Mouse (Mus musculus) MEL (cell line): ENCODE results near the gene Optn. TPM values are rescaled to one million over a fixed set of nuclear protein-coding genes. Genes with fewer than 3 reads are reported as not detected.

Experiments used
- DNase-seq: peaks from one replicate; pipeline ENCODE4 v3.0.0; 2011; ENCODE audit warnings: low read depth, low spot score
- H3K27ac ChIP-seq: 2 replicates; pipeline ENCODE4 v1.5.1; 2012; ENCODE audit warnings: low read depth, mild to moderate bottlenecking, control low read depth, low read length, moderate library complexity; ENCODE audit not compliant: control insufficient read depth
- H3K27me3 ChIP-seq, 2 experiments: fragments of 150-350 bp in 1 of 2; sonication (generic) in 1 of 2; 2 replicates each; pipeline ENCODE4 v1.6.1; 2012; ENCODE audit warnings: low read length in 2 of 2, mild to moderate bottlenecking in 2 of 2, improper control_type of control experiment in 1 of 2, moderate library complexity in 1 of 2; ENCODE audit not compliant: insufficient read depth in 2 of 2, control insufficient read depth in 1 of 2
- H3K36me3 ChIP-seq, 2 experiments: 2 replicates each; pipeline ENCODE4 v1.6.1; 2012 to 2014; ENCODE audit warnings: low read length in 2 of 2, improper control_type of control experiment in 1 of 2, inconsistent platforms in 1 of 2, mild to moderate bottlenecking in 1 of 2; ENCODE audit not compliant: insufficient read depth in 2 of 2, control insufficient read depth in 1 of 2
- H3K4me1 ChIP-seq, 2 experiments: fragments of 150-350 bp in 1 of 2; sonication (generic) in 1 of 2; 2 replicates each; pipeline ENCODE4 v1.6.1; 2012; ENCODE audit warnings: low read length in 2 of 2, improper control_type of control experiment in 1 of 2, mild to moderate bottlenecking in 1 of 2; ENCODE audit not compliant: insufficient read depth in 2 of 2, control insufficient read depth in 1 of 2
- H3K4me3 ChIP-seq, 2 experiments: fragments of 150-350 bp in 1 of 2; sonication (generic) in 1 of 2; 2 replicates each; pipeline ENCODE4 v1.5.1; 2012; ENCODE audit warnings: low read depth in 2 of 2, low read length in 2 of 2, mild to moderate bottlenecking in 2 of 2, moderate library complexity in 2 of 2, control low read depth in 1 of 2, improper control_type of control experiment in 1 of 2; ENCODE audit not compliant: control insufficient read depth in 1 of 2, insufficient read depth in 1 of 2
- H3K79me2 ChIP-seq: 2 replicates; pipeline ENCODE4 v1.6.1; 2012; ENCODE audit warnings: mild to moderate bottlenecking, low read length, moderate library complexity; ENCODE audit not compliant: control insufficient read depth, poor library complexity, insufficient read depth
- H3K9ac ChIP-seq: 2 replicates; pipeline ENCODE4 v1.6.1; 2012; ENCODE audit warnings: low read depth, mild to moderate bottlenecking, control low read depth, low read length, moderate library complexity; ENCODE audit not compliant: control insufficient read depth, poor library complexity, severe bottlenecking
- H3K9me3 ChIP-seq: fragments of 150-350 bp; sonication (generic); replicated peaks from 2 replicates; pipeline ENCODE4 v1.6.1; 2012; ENCODE audit warnings: mild to moderate bottlenecking, low read length, improper control_type of control experiment, moderate library complexity; ENCODE audit not compliant: insufficient read depth
- BHLHE40 ChIP-seq: IDR thresholded peaks from 2 replicates; pipeline ENCODE4 v1.6.1; 2012; ENCODE audit warnings: low read depth, mild to moderate bottlenecking, inconsistent platforms, low read length, improper control_type of control experiment, borderline replicate concordance
- CTCF ChIP-seq, 3 experiments: IDR thresholded peaks in 2 of 3; conservative IDR thresholded peaks in 1 of 3; 2 replicates each; pipeline ENCODE4 v1.5.1; 2011 to 2012; ENCODE audit warnings: low read length in 3 of 3, low read depth in 2 of 3, mild to moderate bottlenecking in 2 of 3, improper control_type of control experiment in 1 of 3, inconsistent platforms in 1 of 3, mixed read lengths in 1 of 3, moderate library complexity in 1 of 3; ENCODE audit not compliant: control insufficient read depth in 1 of 3, insufficient read depth in 1 of 3, poor library complexity in 1 of 3, severe bottlenecking in 1 of 3
- EP300 ChIP-seq, 2 experiments: IDR thresholded peaks; 2 replicates each; pipeline ENCODE4 v1.6.1; 2011; ENCODE audit warnings: improper control_type of control experiment in 2 of 2, low read length in 2 of 2, low read depth in 1 of 2, mild to moderate bottlenecking in 1 of 2
- GABPA ChIP-seq: IDR thresholded peaks from 2 replicates; pipeline ENCODE4 v1.6.1; 2012; ENCODE audit warnings: low read depth, mild to moderate bottlenecking, inconsistent platforms, low read length, improper control_type of control experiment, moderate library complexity
- GATA1 ChIP-seq: IDR thresholded peaks from 2 replicates; pipeline ENCODE4 v1.6.1; 2011; ENCODE audit warnings: low read depth, low read length, improper control_type of control experiment
- KAT2A ChIP-seq: conservative IDR thresholded peaks from 2 replicates; pipeline ENCODE4 v1.6.1; 2012; ENCODE audit warnings: low read depth, low read length, improper control_type of control experiment, inconsistent platforms
- MEF2A ChIP-seq: IDR thresholded peaks from 2 replicates; pipeline ENCODE4 v1.6.1; 2014; ENCODE audit warnings: low read depth, mild to moderate bottlenecking, inconsistent platforms, low read length, improper control_type of control experiment; ENCODE audit not compliant: poor library complexity, insufficient replicate concordance, severe bottlenecking; ENCODE audit errors: extremely low read depth
- MXI1 ChIP-seq: IDR thresholded peaks from 2 replicates; pipeline ENCODE4 v1.6.1; 2011; ENCODE audit warnings: mild to moderate bottlenecking, low read depth, low read length, improper control_type of control experiment
- MYB ChIP-seq: IDR thresholded peaks from 2 replicates; pipeline ENCODE4 v1.6.1; 2011; ENCODE audit warnings: mild to moderate bottlenecking, low read depth, low read length, improper control_type of control experiment
- NRF1 ChIP-seq: IDR thresholded peaks from 2 replicates; pipeline ENCODE4 v1.6.1; 2014; ENCODE audit warnings: low read depth, mild to moderate bottlenecking, inconsistent platforms, low read length, improper control_type of control experiment, moderate library complexity; ENCODE audit not compliant: poor library complexity, insufficient read depth, severe bottlenecking
- POLR2A ChIP-seq, 2 experiments: IDR thresholded peaks; 2 replicates each; pipeline ENCODE4 v1.6.1; 2011 to 2012; ENCODE audit warnings: low read length in 2 of 2, mild to moderate bottlenecking in 2 of 2, control low read depth in 1 of 2, improper control_type of control experiment in 1 of 2, low read depth in 1 of 2, moderate library complexity in 1 of 2; ENCODE audit not compliant: control insufficient read depth in 1 of 2, insufficient read depth in 1 of 2, poor library complexity in 1 of 2
- POLR2AphosphoS2 ChIP-seq: IDR thresholded peaks from 2 replicates; pipeline ENCODE4 v1.6.1; 2011; ENCODE audit warnings: low read length, improper control_type of control experiment
- POLR2AphosphoS5 ChIP-seq: IDR thresholded peaks from 2 replicates; pipeline ENCODE4 v1.6.1; 2012; ENCODE audit warnings: low read depth, borderline replicate concordance, mild to moderate bottlenecking, inconsistent platforms, low read length, moderate library complexity, mixed read lengths
- RAD21 ChIP-seq: IDR thresholded peaks from 2 replicates; pipeline ENCODE4 v1.6.1; 2011; ENCODE audit warnings: mild to moderate bottlenecking, low read depth, low read length, improper control_type of control experiment
- RCOR1 ChIP-seq: IDR thresholded peaks from 2 replicates; pipeline ENCODE4 v1.6.1; 2012; ENCODE audit warnings: low read depth, mild to moderate bottlenecking, inconsistent platforms, low read length, improper control_type of control experiment
- SIN3A ChIP-seq: IDR thresholded peaks from 2 replicates; pipeline ENCODE4 v1.6.1; 2012; ENCODE audit warnings: low read length, improper control_type of control experiment, inconsistent platforms
- SMC3 ChIP-seq: IDR thresholded peaks from 2 replicates; pipeline ENCODE4 v1.6.1; 2011; ENCODE audit warnings: low read depth, low read length, improper control_type of control experiment
- TAL1 ChIP-seq: IDR thresholded peaks from 2 replicates; pipeline ENCODE4 v1.6.1; 2012; ENCODE audit warnings: mild to moderate bottlenecking, inconsistent platforms, low read length, moderate library complexity, mixed read lengths
- TBP ChIP-seq: IDR thresholded peaks from 2 replicates; pipeline ENCODE4 v1.8.0; 2011; ENCODE audit warnings: low read depth, low read length, improper control_type of control experiment
- TCF12 ChIP-seq: IDR thresholded peaks from 2 replicates; pipeline ENCODE4 v1.6.1; 2014; ENCODE audit warnings: low read depth, mild to moderate bottlenecking, inconsistent platforms, low read length, improper control_type of control experiment, moderate library complexity
- UBTF ChIP-seq: IDR thresholded peaks from 2 replicates; pipeline ENCODE4 v1.6.1; 2012; ENCODE audit warnings: low read depth, mild to moderate bottlenecking, inconsistent platforms, low read length, improper control_type of control experiment, moderate library complexity, borderline replicate concordance; ENCODE audit not compliant: insufficient read depth
- USF1 ChIP-seq: IDR thresholded peaks from 2 replicates; pipeline ENCODE4 v1.6.1; 2014; ENCODE audit warnings: low read depth, mild to moderate bottlenecking, inconsistent platforms, low read length, improper control_type of control experiment, moderate library complexity
- ZC3H11A ChIP-seq: IDR thresholded peaks from 2 replicates; pipeline ENCODE4 v1.6.1; 2012; ENCODE audit warnings: low read depth, mild to moderate bottlenecking, inconsistent platforms, low read length, improper control_type of control experiment
- ZKSCAN1 ChIP-seq: IDR thresholded peaks from 2 replicates; pipeline ENCODE4 v1.6.1; 2012; ENCODE audit warnings: low read depth, mild to moderate bottlenecking, inconsistent platforms, low read length, improper control_type of control experiment, moderate library complexity
- polyA plus RNA-seq, 2 experiments: library from polyadenylated mRNA; stranded (reverse) in 1 of 2; unstranded in 1 of 2; fragments of >175 nt in 1 of 2; fragments of >200 nt in 1 of 2; gene quantifications; 2 replicates each; pipeline versions ENCODE4 v1.2.1 to v1.2.4; 2012; ENCODE audit warnings: low replicate concordance in 2 of 2, low read depth in 1 of 2; ENCODE audit not compliant: insufficient read length in 2 of 2, insufficient read depth in 1 of 2, missing spikeins in 1 of 2
- total RNA-seq: library from RNA; depleted of rRNA; stranded (reverse); fragments of 300-350 nt; gene quantifications from 2 replicates; pipeline ENCODE4 v1.2.3, GENCODE M21; 2012

Optn gene
- total and polyA plus RNA-seq, 3 experiments = 10.9 to 17.0 TPM; not detected in 1

GRCm38 (mm10) chr2:5059997-5060396 lies 3.9 kb downstream of the Optn start:
- no peak overlapping the region for H3K27ac ChIP-seq
- peaks cover 0 to 3% of the 10 kb centered on the region in 2 experiments; a peak in 2 of 4 replicates for H3K36me3 ChIP-seq
- H3K4me3 ChIP-seq = no peak overlapping the region

GRCm38 (mm10) chr2:5058436-5058835 lies 5.4 kb downstream of the Optn start:
- no peak overlapping the region for H3K4me3 ChIP-seq
- TF ChIP-seq MEF2A = no peak
- TF ChIP-seq MXI1 = no peak
- TF ChIP-seq BHLHE40 = no peak
- TF ChIP-seq, all 39 proteins: peak for 0
- peaks cover 2% of the 10 kb centered on the region for H3K79me2 ChIP-seq
- no peak overlapping the region for H3K9ac ChIP-seq
- H3K27me3 ChIP-seq = no peaks in the 10 kb centered on the region
- no peak overlapping the region for H3K27ac ChIP-seq
- DNase-seq = no peak
- no peaks in the 10 kb centered on the region for H3K9me3 ChIP-seq
- peaks cover 2 to 3% of the 10 kb centered on the region in 2 experiments for H3K36me3 ChIP-seq
- peaks cover 3 to 4% of the 10 kb centered on the region in 2 experiments; a peak in 2 of 4 replicates for H3K4me1 ChIP-seq

More at GRCm38 (mm10) chr2:5059997-5060396, 3.9 kb downstream of the Optn start:
- Histone ChIP-seq H3K27me3 (no peaks in the 10 kb centered on the region), H3K79me2 (peaks cover 4% of the 10 kb centered on the region), H3K4me1 (peaks cover 4 to 8% of the 10 kb centered on the region in 2 experiments; a peak in 3 of 4 replicates), H3K9me3 (no peaks in the 10 kb centered on the region), H3K9ac (no peak overlapping the region)
- DNase-seq = no peak
- no peak for TF ChIP-seq CTCF (IDR thresholded peaks at IDR 0.05 in 2 of 3, conservative IDR thresholded peaks at IDR 0.05 in 1 of 3; ENCODE audit: control insufficient read depth in 1 of 3, insufficient read depth in 1 of 3, low read depth in 2 of 3, low read length in 3 of 3, poor library complexity in 1 of 3, severe bottlenecking in 1 of 3)
- no peak for TF ChIP-seq UBTF
- TF ChIP-seq GABPA = no peak
- no peak for TF ChIP-seq GATA1
- no peak for TF ChIP-seq POLR2A (IDR thresholded peaks at IDR 0.05; ENCODE audit: control insufficient read depth in 1 of 2, insufficient read depth in 1 of 2, low read depth in 1 of 2, low read length in 2 of 2, poor library complexity in 1 of 2)
- TF ChIP-seq RAD21 = no peak
- no peak for TF ChIP-seq NRF1
- no peak for TF ChIP-seq MYB
- TF ChIP-seq MEF2A = no peak
- TF ChIP-seq POLR2AphosphoS2 = no peak
- TF ChIP-seq TAL1 = no peak

- Histone ChIP-seq H3K9ac (no peak overlapping the region), H3K9me3 (no peaks in the 10 kb centered on the region), H3K79me2 (no peaks in the 10 kb centered on the region), H3K4me1 (peaks cover 2 to 8% of the 10 kb centered on the region in 2 experiments; a peak in 3 of 4 replicates), H3K27ac (no peak overlapping the region), H3K36me3 (peaks cover 2 to 6% of the 10 kb centered on the region in 2 experiments), H3K4me3 (no peak overlapping the region), H3K27me3 (no peaks in the 10 kb centered on the region)
- no peak for DNase-seq
- TF ChIP-seq SMC3 (no peak), CTCF (IDR thresholded peaks at IDR 0.05 in 2 of 3, conservative IDR thresholded peaks at IDR 0.05 in 1 of 3; ENCODE audit: control insufficient read depth in 1 of 3, insufficient read depth in 1 of 3, low read depth in 2 of 3, low read length in 3 of 3, poor library complexity in 1 of 3, severe bottlenecking in 1 of 3) (no peak), KAT2A (no peak), POLR2AphosphoS5 (no peak), MXI1 (no peak), TCF12 (no peak), TBP (no peak), MEF2A (no peak), USF1 (no peak), SIN3A (no peak), BHLHE40 (no peak), ZC3H11A (no peak), POLR2A (IDR thresholded peaks at IDR 0.05; ENCODE audit: control insufficient read depth in 1 of 2, insufficient read depth in 1 of 2, low read depth in 1 of 2, low read length in 2 of 2, poor library complexity in 1 of 2) (no peak), ZKSCAN1 (no peak), EP300 (IDR thresholded peaks at IDR 0.05; ENCODE audit: low read depth in 1 of 2, low read length in 2 of 2) (no peak), RCOR1 (no peak)
Measured at GRCm38 (mm10) chr2:5050562-5050961, 13.3 kb downstream of the Optn start.
